Comparison of ENCODE assay signal across 7 mouse cellular contexts in the genomic region with DNA sequence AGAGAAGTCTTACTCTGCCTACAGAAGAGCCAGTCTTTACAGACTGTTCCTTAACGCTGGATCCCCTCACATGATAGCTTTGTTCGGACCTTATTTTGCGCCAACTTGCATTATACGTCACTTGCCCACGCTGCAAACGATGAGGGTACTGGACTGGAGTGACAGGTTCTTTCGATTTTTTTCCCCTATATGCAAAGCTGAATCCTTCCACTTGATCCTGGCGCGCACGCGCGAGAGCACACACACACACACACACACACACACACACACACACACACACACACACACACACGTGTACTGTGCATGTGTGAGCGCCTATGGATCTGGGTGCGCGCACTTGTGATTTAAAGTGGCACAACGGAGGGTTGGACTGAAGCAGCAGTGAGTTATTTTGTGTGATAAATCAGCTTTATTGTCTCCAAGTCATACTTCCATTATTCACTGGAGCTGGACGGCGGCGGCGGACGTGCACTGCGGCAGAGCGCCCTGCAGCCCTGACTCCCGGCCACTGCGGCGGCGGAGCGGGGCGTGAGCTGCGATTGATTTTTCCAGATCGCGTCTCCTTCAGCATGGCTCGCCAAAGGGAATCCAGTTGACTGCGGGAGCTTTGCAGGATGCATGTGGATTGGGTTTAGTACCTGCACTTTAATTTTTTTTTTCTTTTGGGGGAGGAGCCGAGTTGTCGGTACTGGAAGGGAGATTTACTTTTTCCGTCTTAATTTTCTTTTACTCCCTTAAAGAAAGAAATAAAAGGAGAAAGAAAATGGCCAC. TPM values are rescaled to one million over a fixed set of nuclear protein-coding genes. Genes with fewer than 3 reads are reported as not detected.
DNase-seq lines count a peak whose midpoint lies in the region; ATAC-seq lines count a peak whose summit lies in the region.

No protein-coding gene starts in this region.

- peak; percentile 85 to 95 for DNase-seq in adrenal gland, adult (ENCODE audit: inconsistent age in 2 of 2, low spot score in 1 of 2)
- DNase-seq in cerebellum, postnatal 14 days = peak; percentile 81 to 84
- peak; percentile 48 to 56 for DNase-seq in frontal cortex, postnatal 25 days (ENCODE audit: low spot score in 2 of 2)
- DNase-seq in hindbrain, embryonic 11.5 days (ENCODE audit: low spot score) = peak; percentile 83
- peak; percentile 61 for DNase-seq in layer of hippocampus, adult 9-11 months
- peak; percentile 71 for DNase-seq in lung, postnatal 14 days
- DNase-seq in retina, postnatal 1 day = peak; percentile 83

- H3K4me3 ChIP-seq in hindbrain, embryonic 11.5 days (ENCODE audit: low read depth, low read length) = peak overlapping the region; percentile 45

- ATAC-seq in hindbrain, embryonic 11.5 days (ENCODE audit: low FRiP score) = peak; percentile 90

- no peaks in the 10 kb centered on the region for H3K9me3 ChIP-seq in hindbrain, embryonic 11.5 days (ENCODE audit: control insufficient read depth, low read length)

- peak overlapping the region; percentile 54; the same call in 1 of the 2 replicates for H3K27ac ChIP-seq in hindbrain, embryonic 11.5 days (ENCODE audit: low read depth, low read length)

- H3K27me3 ChIP-seq in hindbrain, embryonic 11.5 days (ENCODE audit: control insufficient read depth, insufficient read depth, low read length) = peaks cover 29% of the 10 kb centered on the region

- peak overlapping the region; percentile 50 for H3K9ac ChIP-seq in hindbrain, embryonic 11.5 days (ENCODE audit: low read depth, low read length)

- H3K4me2 ChIP-seq in hindbrain, embryonic 11.5 days (replicated peaks; ENCODE audit: low read depth, low read length) = peak overlapping the region; percentile 58

- H3K36me3 ChIP-seq in hindbrain, embryonic 11.5 days (ENCODE audit: control insufficient read depth, insufficient read depth, low read length) = no peaks in the 10 kb centered on the region

- H3K4me1 ChIP-seq in hindbrain, embryonic 11.5 days (replicated peaks; ENCODE audit: control insufficient read depth, insufficient read depth, low read length) = peaks cover 5% of the 10 kb centered on the region

- under 1% methylated on average over 38 of the region's 38 CpGs for WGBS in hindbrain, embryonic 11.5 days

RNA-seq across cellular contexts. Expression of gene Nfia, which starts 15.1 kb away (rescaled TPM):
- polyA plus RNA-seq in hindbrain, embryonic 11.5 days (2014; fragmentation: Nextera tagmentation; extraction: Ambion mirVana) = 29.8 and 45.6 TPM in 2 replicates

RNA-seq across cellular contexts. Expression of gene E130114P18Rik, which starts 20.5 kb away (rescaled TPM):
- polyA plus RNA-seq in hindbrain, embryonic 11.5 days (2014; fragmentation: Nextera tagmentation; extraction: Ambion mirVana) = 28.5 and 36.5 TPM in 2 replicates

Comparison
In these comparisons a context has a peak if more than half of its experiments do, and no peak if none do; other contexts are left out.
1. Peak in every context shown above with its lines: DNase-seq, ATAC-seq, H3K4me3 ChIP-seq and H3K27ac ChIP-seq.